Mouse (Mus musculus): ENCODE data around the gene Ankrd39.
A peak's percentile ranks its signal among the peaks of the same experiment; 100 is the strongest.

DNA sequence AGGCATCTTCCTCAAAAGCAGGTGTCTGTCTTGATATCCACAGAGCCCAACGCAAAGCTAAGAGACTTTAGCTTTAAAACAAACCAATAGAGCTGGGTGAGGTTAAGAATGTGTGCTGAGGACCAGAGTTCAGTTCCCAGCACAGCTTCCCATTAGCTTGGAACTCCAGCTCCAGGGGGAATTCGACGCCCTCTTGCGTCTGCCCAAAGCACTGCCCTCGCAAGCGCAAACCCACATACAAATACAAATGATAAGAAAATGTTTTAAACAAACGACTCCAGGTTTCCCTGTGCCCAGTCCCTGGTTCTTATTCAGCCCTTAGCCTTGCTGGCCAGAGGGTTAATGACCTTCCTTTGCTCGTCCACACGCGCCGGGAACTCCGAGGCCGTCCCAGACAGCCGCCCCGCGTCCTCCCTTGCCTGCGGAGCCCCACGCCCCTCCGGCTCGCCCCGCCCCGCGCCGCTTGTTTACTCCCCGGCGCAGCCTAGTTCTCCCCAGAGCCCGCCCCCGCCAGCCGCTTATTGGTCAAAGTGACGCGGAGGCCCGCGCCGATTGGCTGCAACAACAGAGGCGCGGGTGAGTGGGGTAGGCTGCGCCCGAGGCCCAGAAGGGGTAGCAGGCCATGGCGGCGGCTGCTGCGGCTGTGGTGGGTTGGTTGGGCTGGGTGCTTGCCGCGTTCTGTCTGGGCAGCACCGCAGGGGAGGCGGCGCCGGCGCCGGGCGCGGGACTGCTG, 35.8 kb downstream of the Ankrd39 start, which contains the start of gene Cnnm3:
- TF ChIP-seq EP300 (IDR thresholded peaks at IDR 0.05; ENCODE audit: insufficient read depth, low read depth, low read length) (peak; percentile 65; the same call in 1 of the 2 replicates), CTCF (IDR thresholded peaks at IDR 0.05) (peak; percentile 71), POLR2A (IDR thresholded peaks at IDR 0.05; ENCODE audit: insufficient read depth, low read depth, low read length) (peak; percentile 89)
